Mouse (Mus musculus) hematopoietic multipotent progenitor cell, adult 10-12 weeks (in vitro differentiated cells): ENCODE data around the gene Mrps36. TPM values are rescaled to one million over a fixed set of nuclear protein-coding genes. Genes with fewer than 3 reads are reported as not detected.

ENCODE experiments used
- polyA plus RNA-seq: library from polyadenylated mRNA; stranded (reverse); fragments of >175 nt; gene quantifications from 2 replicates; pipeline ENCODE4 v1.2.3, GENCODE M21; 2012; ENCODE audit warnings: low replicate concordance

The Mrps36 gene
- 26.3 and 55.7 TPM in 2 replicates for polyA plus RNA-seq

DNA sequence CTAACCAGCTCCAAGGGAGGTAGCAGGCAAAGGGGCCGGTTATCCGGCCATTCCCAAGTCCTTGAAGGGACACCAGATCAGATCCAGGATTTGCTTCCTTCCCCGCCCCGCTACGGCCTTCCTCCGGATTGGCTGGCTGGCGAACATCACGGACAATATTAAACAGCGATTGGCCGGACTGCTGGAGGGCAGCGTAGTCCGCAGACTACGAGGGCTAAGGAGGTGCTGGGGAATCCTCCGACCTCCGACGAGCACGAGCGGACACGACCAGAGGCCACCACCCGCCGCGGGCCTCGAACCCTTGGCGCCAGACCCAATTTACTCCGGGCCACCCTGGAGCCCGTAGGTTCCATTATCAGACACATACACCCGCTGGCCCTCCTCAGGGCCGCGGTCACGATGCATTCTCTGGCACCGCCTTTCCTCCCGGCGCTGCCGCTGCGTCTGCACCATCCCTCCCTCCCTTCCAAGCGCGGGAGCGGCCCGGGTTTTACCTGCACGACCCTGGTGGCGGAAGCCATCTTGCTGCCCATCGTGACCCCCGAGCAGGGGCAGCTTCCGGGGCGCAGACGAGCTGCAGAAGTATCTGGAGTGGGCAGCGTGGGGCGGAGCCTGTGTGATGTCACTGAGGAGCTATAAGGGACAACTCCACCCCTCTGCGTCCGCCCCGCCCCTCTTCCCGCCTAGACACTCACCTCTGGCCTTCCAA, at the start of gene Mrps36:
Gene Mrps36 (minus strand): TSS at position 624 of the 709 bp plus-strand sequence.

DNA sequence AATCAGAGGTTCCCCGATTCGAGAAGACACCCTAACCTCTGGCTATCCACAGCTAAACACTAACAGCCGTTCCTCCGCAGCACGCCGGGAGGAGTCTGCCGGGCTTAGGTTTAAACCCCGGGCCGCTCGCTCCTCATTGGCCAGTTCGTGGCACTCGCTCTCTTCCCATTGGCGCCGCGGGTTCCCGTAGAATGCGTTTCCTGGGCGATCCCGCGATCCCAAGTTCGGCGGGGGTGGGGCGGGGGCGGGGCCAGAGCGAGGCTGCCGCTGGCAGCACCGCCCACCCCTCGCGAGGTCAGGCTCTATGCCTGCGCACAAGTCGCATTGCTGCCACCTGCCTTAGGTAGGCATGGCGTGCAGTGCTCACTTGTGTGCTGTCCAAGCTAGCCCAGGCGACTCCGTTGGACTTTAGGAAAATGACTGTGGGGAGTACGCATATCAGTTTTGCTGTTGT, 42.0 kb upstream of the Mrps36 start, which contains the start of gene Ccnb1:
Gene Ccnb1 (minus strand): TSS at position 157 of the 454 bp plus-strand sequence.

DNA sequence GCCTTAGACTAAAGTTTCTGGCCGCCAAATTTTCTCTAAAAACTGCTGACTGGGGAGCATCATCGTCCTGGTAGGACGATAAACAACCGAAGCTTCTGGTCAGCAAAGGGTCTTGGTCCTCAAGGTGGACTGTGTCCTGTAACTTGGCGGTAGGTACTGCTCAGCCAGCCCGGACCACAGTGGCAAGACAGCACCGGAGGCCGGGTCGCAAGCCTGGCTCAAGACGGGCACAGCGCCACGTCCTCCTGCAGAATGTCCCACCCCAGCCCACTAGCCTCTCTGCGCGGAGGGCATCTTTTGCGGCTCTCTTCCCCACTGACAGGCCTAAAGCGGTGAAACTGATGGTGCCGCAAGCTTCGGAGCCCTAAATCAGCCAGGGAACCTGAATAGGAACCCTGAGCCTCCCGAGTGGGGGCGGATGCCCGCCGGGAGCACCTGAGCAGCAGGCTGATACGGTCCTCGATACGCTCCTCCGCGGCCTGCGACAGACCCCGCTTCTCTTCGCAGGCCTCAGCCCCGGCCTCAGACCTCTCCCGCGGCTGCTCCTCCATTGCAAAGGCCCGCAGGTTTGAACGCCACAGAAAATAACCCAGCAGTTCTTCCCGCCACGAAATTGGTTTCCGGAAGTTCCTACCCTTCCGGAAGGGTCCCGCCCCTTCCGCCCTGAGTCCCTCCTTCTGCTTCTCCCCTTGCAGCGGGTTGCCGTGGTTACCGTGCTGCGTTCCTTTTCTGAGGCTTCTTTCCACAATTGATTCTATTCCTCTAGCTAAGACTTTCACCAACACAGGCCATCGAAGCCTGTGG, 31.0 kb upstream of the Mrps36 start, which contains the start of gene Cenph:
Gene Cenph (minus strand): TSS at position 648 of the 804 bp plus-strand sequence.

DNA sequence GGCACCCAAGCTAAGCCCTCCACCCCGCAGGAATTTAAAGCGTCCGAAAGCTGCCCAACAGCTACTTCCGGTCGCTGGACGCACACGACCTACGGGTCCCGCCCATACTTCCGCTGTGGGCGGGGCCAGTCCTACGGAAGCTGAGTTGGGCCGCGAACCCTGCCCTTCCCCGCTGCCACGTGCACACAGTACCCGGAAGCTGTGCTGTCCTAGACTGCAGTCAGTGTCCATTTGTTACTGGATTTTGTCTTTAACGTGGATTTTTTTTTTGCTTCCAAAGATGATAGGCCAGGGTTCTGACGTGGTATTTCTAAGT, 13.6 kb downstream of the Mrps36 start, which contains the start of gene Cdk7:
Gene Cdk7 (minus strand): TSS at position 79 of the 316 bp plus-strand sequence.

Other genes starting within 250 kb of the Mrps36 start
- not detected in 2 replicates for gene Ocln, start 191.9 kb downstream of the Mrps36 start, polyA plus RNA-seq
- 1.1 and 1.3 TPM in 2 replicates for gene Marveld2, start 127.7 kb downstream of the Mrps36 start, polyA plus RNA-seq
- gene Ak6, start 93.7 kb downstream of the Mrps36 start, polyA plus RNA-seq = 8.0 and 12.1 TPM in 2 replicates
- 10.4 and 14.8 TPM in 2 replicates for gene Rad17, start 93.6 kb downstream of the Mrps36 start, polyA plus RNA-seq
- 1.7 and 6.5 TPM in 2 replicates for gene Taf9, start 93.1 kb downstream of the Mrps36 start, polyA plus RNA-seq
- gene Ccdc125, start 74.9 kb downstream of the Mrps36 start, polyA plus RNA-seq = 3.4 and 4.8 TPM in 2 replicates
- 1.9 and 12.8 TPM in 2 replicates for gene Cdk7, start 13.7 kb downstream of the Mrps36 start, polyA plus RNA-seq
- gene Cenph, start 31.2 kb upstream of the Mrps36 start, polyA plus RNA-seq = 1.5 and 6.5 TPM in 2 replicates
- 0.07 and 1.4 TPM in 2 replicates for gene Ccnb1, start 41.9 kb upstream of the Mrps36 start, polyA plus RNA-seq
- 8.8 and 12.0 TPM in 2 replicates for gene Slc30a5, start 88.8 kb upstream of the Mrps36 start, polyA plus RNA-seq